Mouse (Mus musculus): ENCODE measurements around the gene Pou2f2. TPM values are rescaled to one million over a fixed set of nuclear protein-coding genes. Genes with fewer than 3 reads are reported as not detected.

Pou2f2 gene
- polyA plus RNA-seq, 1 experiment from 2014 or later = 2.5 TPM

GRCm38 (mm10) chr7:25109355-25109754 lies 70.2 kb downstream of the Pou2f2 start:
- H3K9ac ChIP-seq = no peak overlapping the region
- H3K4me1 ChIP-seq = peaks cover 8% of the 10 kb centered on the region
- WGBS = 78% methylated on average over 12 of the region's 12 CpGs
- H3K9me3 ChIP-seq (replicated peaks) = no peaks in the 10 kb centered on the region
- H3K27ac ChIP-seq = no peak overlapping the region
- no peaks in the 10 kb centered on the region for H3K27me3 ChIP-seq
- H3K4me3 ChIP-seq (replicated peaks) = no peak overlapping the region
- no peak for ATAC-seq (replicated peaks; ENCODE audit: low FRiP score)
- no peaks in the 10 kb centered on the region for H3K36me3 ChIP-seq
- no peak overlapping the region for H3K4me2 ChIP-seq

- no peak overlapping the region for H3K4me3 ChIP-seq (replicated peaks)
- H3K4me2 ChIP-seq = no peak overlapping the region
- H3K27ac ChIP-seq = no peak overlapping the region
- no peaks in the 10 kb centered on the region for H3K36me3 ChIP-seq
- peaks cover 10% of the 10 kb centered on the region for H3K4me1 ChIP-seq
- H3K9ac ChIP-seq = no peak overlapping the region
- ATAC-seq (replicated peaks; ENCODE audit: low FRiP score) = no peak
- WGBS = 47% methylated on average over 16 of the region's 17 CpGs
- no peaks in the 10 kb centered on the region for H3K27me3 ChIP-seq
- no peaks in the 10 kb centered on the region for H3K9me3 ChIP-seq (replicated peaks)
Measured at GRCm38 (mm10) chr7:25106790-25107502, 72.6 kb downstream of the Pou2f2 start.

GRCm38 (mm10) chr7:25105411-25106160 lies 73.9 kb downstream of the Pou2f2 start:
- no peaks in the 10 kb centered on the region for H3K27me3 ChIP-seq
- no peak overlapping the region for H3K4me2 ChIP-seq
- 20% methylated on average over 17 of the region's 17 CpGs for WGBS
- no peak overlapping the region for H3K9ac ChIP-seq
- no peaks in the 10 kb centered on the region for H3K36me3 ChIP-seq
- H3K4me3 ChIP-seq (replicated peaks) = no peak overlapping the region
- H3K4me1 ChIP-seq = peaks cover 10% of the 10 kb centered on the region
- no peaks in the 10 kb centered on the region for H3K9me3 ChIP-seq (replicated peaks)
- no peak for ATAC-seq (replicated peaks; ENCODE audit: low FRiP score)
- H3K27ac ChIP-seq = no peak overlapping the region

- WGBS = 55% methylated on average over 4 of the region's 4 CpGs
- Histone ChIP-seq H3K9me3 (replicated peaks) (no peaks in the 10 kb centered on the region), H3K4me3 (replicated peaks) (no peak overlapping the region), H3K4me2 (no peak overlapping the region), H3K4me1 (0 out of 2 replicates have a peak, but pooled peaks cover 2% of the 10 kb centered on the region), H3K27me3 (no peaks in the 10 kb centered on the region; the same call in 1 of the 2 replicates), H3K9ac (no peak overlapping the region), H3K27ac (no peak overlapping the region), H3K36me3 (no peaks in the 10 kb centered on the region)
- no peak for ATAC-seq (replicated peaks; ENCODE audit: low FRiP score)
Measured at GRCm38 (mm10) chr7:25099581-25099980, 79.9 kb downstream of the Pou2f2 start.

GRCm38 (mm10) chr7:25098169-25098568 lies 81.4 kb downstream of the Pou2f2 start:
- Histone ChIP-seq H3K4me2 (no peak overlapping the region), H3K27me3 (no peaks in the 10 kb centered on the region; the same call in 1 of the 2 replicates), H3K4me1 (no peaks in the 10 kb centered on the region), H3K4me3 (replicated peaks) (no peak overlapping the region), H3K27ac (no peak overlapping the region), H3K36me3 (no peaks in the 10 kb centered on the region), H3K9ac (no peak overlapping the region), H3K9me3 (replicated peaks) (no peaks in the 10 kb centered on the region)
- WGBS = 68% methylated on average over 3 of the region's 3 CpGs
- ATAC-seq (replicated peaks; ENCODE audit: low FRiP score) = no peak

GRCm38 (mm10) chr7:25089875-25090274 lies 89.7 kb downstream of the Pou2f2 start:
- no peak for ATAC-seq (replicated peaks; ENCODE audit: low FRiP score)
- Histone ChIP-seq H3K4me1 (peaks cover 27% of the 10 kb centered on the region), H3K9me3 (replicated peaks) (no peaks in the 10 kb centered on the region), H3K4me2 (no peak overlapping the region), H3K36me3 (peaks cover 16% of the 10 kb centered on the region), H3K9ac (no peak overlapping the region), H3K27ac (no peak overlapping the region), H3K27me3 (no peaks in the 10 kb centered on the region), H3K4me3 (replicated peaks) (no peak overlapping the region)
- 32% methylated on average over 10 of the region's 10 CpGs for whole genome bisulfite sequencing

- no peak overlapping the region for H3K9ac ChIP-seq
- H3K4me2 ChIP-seq = 0 out of 2 replicates have a peak overlapping the region, but pooled peaks have one; percentile 11
- 19% methylated on average over 11 of the region's 11 CpGs for WGBS
- ATAC-seq (replicated peaks; ENCODE audit: low FRiP score) = no peak
- H3K4me3 ChIP-seq (replicated peaks) = no peak overlapping the region
- H3K27ac ChIP-seq = no peak overlapping the region
- H3K27me3 ChIP-seq = no peaks in the 10 kb centered on the region
- no peaks in the 10 kb centered on the region for H3K9me3 ChIP-seq (replicated peaks)
- H3K36me3 ChIP-seq = peaks cover 25% of the 10 kb centered on the region
- H3K4me1 ChIP-seq = peaks cover 28% of the 10 kb centered on the region
Measured at GRCm38 (mm10) chr7:25088968-25089367, 90.6 kb downstream of the Pou2f2 start.

GRCm38 (mm10) chr7:25088531-25088930 lies 91.0 kb downstream of the Pou2f2 start:
- Histone ChIP-seq H3K27ac (no peak overlapping the region), H3K9ac (no peak overlapping the region), H3K9me3 (replicated peaks) (no peaks in the 10 kb centered on the region), H3K4me1 (peaks cover 28% of the 10 kb centered on the region), H3K4me3 (replicated peaks) (no peak overlapping the region), H3K36me3 (peaks cover 29% of the 10 kb centered on the region), H3K4me2 (0 out of 2 replicates have a peak overlapping the region, but pooled peaks have one; percentile 11), H3K27me3 (no peaks in the 10 kb centered on the region)
- 14% methylated on average over 10 of the region's 10 CpGs for WGBS
- 0 out of 2 replicates have a peak, but pooled peaks have one; percentile 30 for ATAC-seq (replicated peaks; ENCODE audit: low FRiP score)

- Histone ChIP-seq H3K9ac (no peak overlapping the region), H3K36me3 (peaks cover 35% of the 10 kb centered on the region), H3K4me3 (replicated peaks) (no peak overlapping the region), H3K4me2 (no peak overlapping the region), H3K9me3 (replicated peaks) (no peaks in the 10 kb centered on the region), H3K4me1 (peaks cover 28% of the 10 kb centered on the region), H3K27me3 (no peaks in the 10 kb centered on the region), H3K27ac (no peak overlapping the region)
- ATAC-seq (replicated peaks; ENCODE audit: low FRiP score) = no peak
- WGBS = 69% methylated on average over 5 of the region's 5 CpGs
Measured at GRCm38 (mm10) chr7:25087972-25088371, 91.6 kb downstream of the Pou2f2 start.

- Histone ChIP-seq H3K36me3 (peaks cover 40% of the 10 kb centered on the region), H3K9ac (no peak overlapping the region), H3K4me3 (replicated peaks) (no peak overlapping the region), H3K4me1 (peaks cover 28% of the 10 kb centered on the region), H3K27me3 (no peaks in the 10 kb centered on the region), H3K27ac (no peak overlapping the region), H3K4me2 (no peak overlapping the region), H3K9me3 (replicated peaks) (no peaks in the 10 kb centered on the region)
- 66% methylated on average over 10 of the region's 10 CpGs for WGBS
- peak; percentile 59; the same call in 1 of the 2 replicates for ATAC-seq (replicated peaks; ENCODE audit: low FRiP score)
Measured at GRCm38 (mm10) chr7:25087256-25087912, 92.1 kb downstream of the Pou2f2 start.

GRCm38 (mm10) chr7:25086656-25087055 lies 92.9 kb downstream of the Pou2f2 start:
- Histone ChIP-seq H3K36me3 (peaks cover 48% of the 10 kb centered on the region), H3K4me1 (peaks cover 28% of the 10 kb centered on the region), H3K9ac (no peak overlapping the region), H3K27me3 (no peaks in the 10 kb centered on the region), H3K9me3 (replicated peaks) (no peaks in the 10 kb centered on the region), H3K4me2 (no peak overlapping the region), H3K27ac (no peak overlapping the region), H3K4me3 (replicated peaks) (no peak overlapping the region)
- ATAC-seq (replicated peaks; ENCODE audit: low FRiP score) = no peak
- 56% methylated on average over 3 of the region's 3 CpGs for WGBS

- Histone ChIP-seq H3K4me1 (peaks cover 23% of the 10 kb centered on the region), H3K4me2 (no peak overlapping the region), H3K27ac (no peak overlapping the region), H3K9me3 (replicated peaks) (no peaks in the 10 kb centered on the region), H3K4me3 (replicated peaks) (no peak overlapping the region), H3K9ac (no peak overlapping the region), H3K27me3 (no peaks in the 10 kb centered on the region), H3K36me3 (peaks cover 68% of the 10 kb centered on the region)
- 73% methylated on average over 5 of the region's 5 CpGs for WGBS
- no peak for ATAC-seq (replicated peaks; ENCODE audit: low FRiP score)
Measured at GRCm38 (mm10) chr7:25084621-25085020, 94.9 kb downstream of the Pou2f2 start.

Measured in kidney, embryonic 15.5 days (tissue).